Mouse (Mus musculus) limb, embryonic 15.5 days (tissue): ENCODE data around the gene Cic. TPM values are rescaled to one million over a fixed set of nuclear protein-coding genes. Genes with fewer than 3 reads are reported as not detected.

ENCODE experiments used
- ATAC-seq: fragments of 200-750 bp; cut with Nextera tagmentation; 2 replicates; pipeline ENCODE4 v1.8.0; 2017; ENCODE audit warnings: low read depth, moderate TSS enrichment; ENCODE audit not compliant: insufficient number of reproducible peaks, low FRiP score, low TSS enrichment
- H3K27ac ChIP-seq: fragments of 300-500 bp; sonication (generic); 2 replicates; pipeline ENCODE4 v1.5.1; 2015; ENCODE audit warnings: moderate library complexity, mild to moderate bottlenecking, inconsistent platforms
- H3K27me3 ChIP-seq: fragments of 300-500 bp; sonication (generic); 2 replicates; pipeline ENCODE4 v1.6.1; 2015; ENCODE audit warnings: inconsistent platforms
- H3K36me3 ChIP-seq: fragments of 300-500 bp; sonication (generic); 2 replicates; pipeline ENCODE4 v1.6.1; 2015; ENCODE audit warnings: inconsistent platforms
- H3K4me1 ChIP-seq: fragments of 300-500 bp; sonication (generic); 2 replicates; pipeline ENCODE4 v1.6.1; 2015; ENCODE audit warnings: inconsistent platforms
- H3K4me2 ChIP-seq: fragments of 300-500 bp; sonication (generic); 2 replicates; pipeline ENCODE4 v1.6.1; 2015; ENCODE audit warnings: mild to moderate bottlenecking, inconsistent platforms
- H3K4me3 ChIP-seq: fragments of 300-500 bp; sonication (generic); 2 replicates; pipeline ENCODE4 v1.5.1; 2015; ENCODE audit warnings: mild to moderate bottlenecking, inconsistent platforms
- H3K9ac ChIP-seq: fragments of 300-500 bp; sonication (generic); 2 replicates; pipeline ENCODE4 v1.6.1; 2015; ENCODE audit warnings: inconsistent platforms
- H3K9me3 ChIP-seq: fragments of 300-500 bp; sonication (generic); 2 replicates; pipeline ENCODE4 v1.6.1; 2016; ENCODE audit warnings: inconsistent platforms
- WGBS: fragments of 180-500 bp; shearing (Covaris S2); methylation state at CpG from one replicate; pipeline ENCODE4 v1.1.7; 2015; 5-methylcytosine and 5-hydroxymethylcytosine counted together
- polyA plus RNA-seq: library from polyadenylated mRNA; unstranded; fragments of >200 nt; fragmentation: Nextera tagmentation; extraction: Ambion mirVana; gene quantifications from 2 replicates; pipeline ENCODE4 v1.2.1, GENCODE M21; 2015

The Cic gene
- polyA plus RNA-seq, 1 experiment from 2014 or later: 40.3 TPM

DNA sequence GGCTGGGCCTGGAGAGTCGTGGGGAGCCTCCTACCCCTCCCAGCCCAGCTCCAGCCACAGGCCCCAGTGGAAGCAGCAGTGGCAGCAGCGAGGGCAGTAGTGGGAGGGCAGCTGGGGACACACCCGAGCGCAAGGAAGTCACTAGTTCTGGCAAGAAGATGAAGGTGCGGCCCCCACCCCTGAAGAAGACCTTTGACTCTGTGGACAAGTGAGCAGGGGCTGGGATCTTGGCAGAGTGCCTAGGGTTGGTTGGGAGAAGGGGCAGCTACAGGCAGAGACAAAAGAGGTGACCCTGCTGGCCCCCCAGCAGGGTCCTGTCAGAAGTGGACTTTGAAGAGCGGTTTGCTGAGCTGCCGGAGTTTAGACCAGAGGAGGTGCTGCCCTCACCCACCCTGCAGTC is 24.6 kb downstream of the Cic start:
- 72% methylated on average over 7 of the region's 7 CpGs for WGBS
- H3K9ac ChIP-seq: no peak overlapping the region
- no peak overlapping the region for H3K27ac ChIP-seq

DNA sequence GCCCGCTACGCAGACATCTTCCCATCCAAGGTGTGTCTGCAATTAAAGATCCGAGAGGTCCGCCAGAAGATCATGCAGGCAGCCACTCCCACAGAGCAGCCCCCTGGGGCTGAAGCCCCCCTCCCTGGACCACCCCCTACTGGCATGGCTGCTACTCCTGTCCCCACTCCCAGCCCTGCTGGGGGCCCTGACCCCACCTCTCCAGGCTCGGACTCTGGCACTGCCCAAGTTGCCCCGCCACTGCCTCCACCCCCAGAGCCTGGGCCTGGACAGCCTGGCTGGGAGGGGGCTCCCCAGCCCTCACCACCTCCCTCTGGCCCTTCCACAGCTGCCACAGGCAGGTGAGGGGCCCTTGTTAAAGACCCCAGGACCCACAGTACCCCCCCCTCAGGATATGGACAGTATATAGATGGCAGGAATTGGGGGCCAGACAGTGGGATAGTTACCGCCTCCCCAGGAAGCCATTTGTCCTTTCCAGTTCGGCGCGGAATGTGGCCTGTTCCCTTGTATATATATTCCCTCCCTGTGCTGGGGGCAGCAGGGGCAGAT is 25.8 kb downstream of the Cic start:
- ATAC-seq: no peak
- Histone ChIP-seq H3K4me1 (peaks cover 48% of the 10 kb centered on the region), H3K36me3 (peaks cover 77% of the 10 kb centered on the region), H3K4me3 (no peak overlapping the region), H3K9ac (no peak overlapping the region), H3K4me2 (no peak overlapping the region), H3K27ac (peak overlapping the region; percentile 38; the same call in 1 of the 2 replicates), H3K9me3 (no peaks in the 10 kb centered on the region), H3K27me3 (no peaks in the 10 kb centered on the region)
- 68% methylated on average over 10 of the region's 10 CpGs for WGBS

More for the DNA sequence above, 24.6 kb downstream of the Cic start:
- no peak for ATAC-seq
- Histone ChIP-seq H3K36me3 (peaks cover 88% of the 10 kb centered on the region), H3K27me3 (no peaks in the 10 kb centered on the region), H3K4me2 (no peak overlapping the region), H3K4me3 (no peak overlapping the region), H3K4me1 (peaks cover 43% of the 10 kb centered on the region), H3K9me3 (no peaks in the 10 kb centered on the region)

DNA sequence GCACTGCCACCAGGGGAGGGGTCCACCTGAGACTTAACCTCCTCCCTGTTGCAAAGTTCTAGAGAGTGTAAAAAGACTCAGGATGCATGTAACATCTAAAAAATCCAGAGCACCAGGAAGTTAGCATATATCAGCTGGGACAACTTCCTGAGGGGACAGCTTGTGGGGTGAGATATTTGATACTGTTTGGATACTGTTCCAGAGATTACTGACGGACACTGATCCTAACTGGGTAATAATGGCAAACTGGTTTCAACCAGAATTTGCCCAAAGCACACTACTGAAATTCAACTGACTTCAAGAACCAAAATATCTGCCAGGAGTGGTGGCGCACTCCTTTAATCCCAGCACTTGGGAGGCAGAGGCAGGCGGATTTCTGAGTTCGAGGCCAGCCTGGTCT is 27.0 kb downstream of the Cic start:
- Histone ChIP-seq H3K9me3 (no peaks in the 10 kb centered on the region), H3K9ac (no peak overlapping the region), H3K27ac (no peak overlapping the region), H3K4me3 (no peak overlapping the region), H3K27me3 (no peaks in the 10 kb centered on the region), H3K36me3 (peaks cover 64% of the 10 kb centered on the region), H3K4me2 (no peak overlapping the region), H3K4me1 (peaks cover 44% of the 10 kb centered on the region)
- ATAC-seq: no peak
- WGBS: 91% methylated on average over 4 of the region's 4 CpGs

DNA sequence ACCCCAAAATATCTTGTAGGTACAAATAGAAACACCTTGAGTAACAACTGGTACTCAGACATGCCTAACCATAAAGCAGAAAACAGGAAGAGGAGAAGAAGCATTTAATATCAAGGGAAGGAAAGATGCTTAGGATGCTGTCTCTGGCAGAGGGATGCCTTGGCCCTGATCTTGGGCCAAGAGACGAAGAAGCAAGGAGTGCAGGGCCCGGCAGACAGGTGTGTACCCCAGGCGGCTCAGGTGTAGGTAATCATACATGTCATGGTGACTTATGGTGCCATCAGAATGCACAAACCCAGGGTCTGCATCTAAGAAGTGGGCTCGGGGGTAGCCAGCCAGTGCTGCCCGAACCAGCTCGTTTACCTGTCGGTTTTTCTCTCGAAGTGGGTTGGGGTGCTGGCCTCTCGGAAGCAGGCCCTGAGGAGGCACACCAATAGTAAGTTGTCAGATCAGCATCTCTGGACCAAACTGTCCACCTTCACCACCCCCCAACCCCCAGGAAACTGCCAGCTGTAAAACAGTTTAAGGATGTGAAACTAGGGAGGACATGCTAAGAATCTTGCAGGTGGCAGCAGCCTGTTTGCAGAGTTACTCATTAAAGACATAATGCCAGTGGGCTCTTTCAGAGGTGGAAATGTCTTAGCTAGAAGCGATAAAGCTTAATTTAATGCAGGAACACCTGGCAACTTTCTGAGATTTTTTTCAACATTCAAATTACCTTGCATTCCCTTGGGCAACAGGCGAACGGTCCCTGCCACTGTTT is 27.6 kb downstream of the Cic start:
- no peak for ATAC-seq
- Histone ChIP-seq H3K9me3 (no peaks in the 10 kb centered on the region), H3K4me1 (peaks cover 44% of the 10 kb centered on the region), H3K27ac (peak overlapping the region; percentile 19; the same call in 1 of the 2 replicates), H3K4me3 (no peak overlapping the region), H3K27me3 (no peaks in the 10 kb centered on the region), H3K9ac (no peak overlapping the region; the same call in 1 of the 2 replicates), H3K4me2 (no peak overlapping the region), H3K36me3 (peaks cover 58% of the 10 kb centered on the region)
- WGBS: 80% methylated on average over 12 of the region's 12 CpGs

DNA sequence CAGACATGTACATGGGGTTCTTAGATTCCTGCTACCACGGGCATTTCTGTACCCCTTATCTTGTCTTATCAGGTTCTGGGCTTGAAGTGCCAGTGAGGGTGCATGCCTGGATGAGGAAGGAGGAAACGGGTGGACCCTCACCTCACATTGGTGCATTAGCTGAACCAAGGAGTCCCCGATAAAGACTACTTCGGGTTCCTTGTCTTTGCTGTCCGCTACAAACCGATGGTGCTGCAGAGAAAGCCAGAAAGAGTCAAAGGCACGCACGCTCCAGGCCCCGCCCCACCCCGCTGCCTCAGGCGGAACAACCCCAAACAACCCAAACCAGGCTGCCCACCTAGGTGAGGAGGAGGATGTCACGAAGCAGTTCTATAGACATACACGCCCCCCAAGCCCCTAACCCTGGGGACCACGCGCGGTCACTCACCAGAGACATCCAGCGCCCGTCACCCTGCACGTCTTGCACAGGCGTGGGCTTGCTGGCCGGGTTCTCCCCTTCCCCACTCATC is 29.5 kb downstream of the Cic start:
- peaks cover 30% of the 10 kb centered on the region for H3K4me1 ChIP-seq
- peak; percentile 46 for ATAC-seq
- WGBS: 1% methylated on average over 21 of the region's 21 CpGs

DNA sequence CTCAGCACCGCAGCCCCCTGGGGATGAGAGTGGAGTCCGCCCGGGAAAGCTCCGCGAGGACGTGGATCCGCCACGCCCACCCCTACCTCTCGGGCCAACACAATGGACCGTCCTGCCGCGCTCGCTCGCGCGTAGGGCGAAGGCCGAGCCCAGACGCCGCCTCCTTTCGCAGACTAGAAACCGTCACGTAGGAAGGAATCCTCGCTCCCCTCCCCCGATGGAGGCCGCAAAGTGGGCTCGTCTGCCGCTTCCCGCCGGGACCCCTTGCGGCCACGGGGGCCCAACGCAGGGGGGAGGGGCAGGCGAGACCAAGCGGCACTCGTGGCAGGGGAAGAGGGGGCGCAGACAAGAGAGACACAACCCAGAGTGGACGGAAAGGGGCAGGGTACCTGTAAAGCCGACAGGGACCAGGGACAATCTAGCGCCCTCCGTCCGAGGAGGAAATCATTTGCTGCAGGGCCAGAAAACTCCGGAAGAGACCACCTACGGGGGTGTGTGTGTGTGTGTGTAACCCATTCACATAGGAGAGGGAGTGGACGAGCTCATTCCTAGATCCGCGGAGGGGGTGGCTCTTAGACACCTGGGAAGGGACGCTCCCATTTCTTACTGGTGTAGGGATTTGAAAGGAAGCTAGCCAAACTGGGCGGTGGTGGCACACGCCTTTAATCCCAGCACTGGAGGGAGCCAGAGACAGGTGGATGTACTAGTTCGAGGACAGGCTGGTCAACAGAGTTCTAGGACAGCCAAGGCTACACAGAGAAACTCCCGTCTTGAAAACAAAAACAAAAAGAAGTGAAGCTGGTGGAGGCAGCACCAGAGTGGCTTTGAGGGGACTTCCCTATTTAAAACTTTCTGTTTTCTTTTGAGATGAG is 30.2 kb downstream of the Cic start, which contains the start of gene Pafah1b3:
Pafah1b3 (minus strand) TSS at position 533 of the 872 bp plus-strand sequence.
- Histone ChIP-seq H3K27ac (peak within 1 kb of the TSS; percentile 94), H3K4me1 (peaks cover 27% of the 10 kb centered on the region), H3K9me3 (no peaks in the 10 kb centered on the region), H3K27me3 (no peaks in the 10 kb centered on the region), H3K36me3 (peaks cover 32% of the 10 kb centered on the region), H3K9ac (peak within 1 kb of the TSS; percentile 83), H3K4me2 (peak within 1 kb of the TSS; percentile 76), H3K4me3 (peak within 1 kb of the TSS; percentile 70)
- peak; percentile 81 for ATAC-seq
- under 1% methylated on average over 51 of the region's 52 CpGs for WGBS

More for the DNA sequence above, 29.5 kb downstream of the Cic start:
- H3K27ac ChIP-seq: peak overlapping the region; percentile 94
- peak overlapping the region; percentile 70 for H3K4me3 ChIP-seq
- no peaks in the 10 kb centered on the region for H3K9me3 ChIP-seq
- H3K9ac ChIP-seq: peak overlapping the region; percentile 83
- peaks cover 39% of the 10 kb centered on the region for H3K36me3 ChIP-seq
- H3K27me3 ChIP-seq: no peaks in the 10 kb centered on the region
- peak overlapping the region; percentile 76 for H3K4me2 ChIP-seq

DNA sequence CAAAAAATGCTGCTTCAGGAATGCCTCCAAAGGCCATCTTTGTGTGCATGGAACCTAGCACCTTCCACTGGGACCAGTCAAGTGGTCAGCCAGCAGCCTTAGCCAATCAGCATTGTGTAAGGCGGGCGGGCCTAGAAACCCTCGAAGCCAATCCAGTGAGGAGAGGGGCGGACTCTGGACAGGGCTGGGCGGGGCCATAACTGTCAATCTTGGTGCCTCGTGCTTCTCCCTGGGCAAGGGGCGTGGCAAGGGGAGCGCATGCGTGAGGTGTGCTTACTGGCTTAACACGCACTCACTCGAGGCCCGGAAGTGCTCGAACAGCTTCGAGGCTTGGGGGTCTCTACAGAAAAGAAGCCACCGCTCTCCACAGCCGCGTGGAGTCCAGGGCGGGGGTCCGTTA is 33.6 kb downstream of the Cic start, which contains the start of gene Prr19:
Prr19 (plus strand) TSS at position 349 of the 400 bp plus-strand sequence.
- H3K4me1 ChIP-seq: peaks cover 22% of the 10 kb centered on the region
- no peak within 1 kb of the TSS for H3K4me2 ChIP-seq
- no peaks in the 10 kb centered on the region for H3K36me3 ChIP-seq
- H3K27ac ChIP-seq: no peak within 1 kb of the TSS
- H3K27me3 ChIP-seq: peaks cover 8% of the 10 kb centered on the region; the same call in 1 of the 2 replicates
- no peaks in the 10 kb centered on the region for H3K9me3 ChIP-seq
- no peak within 1 kb of the TSS for H3K9ac ChIP-seq
- no peak within 1 kb of the TSS for H3K4me3 ChIP-seq
- ATAC-seq: 0 out of 2 replicates have a peak, but pooled peaks have one; percentile 50
- 59% methylated on average over 19 of the region's 19 CpGs for WGBS

DNA sequence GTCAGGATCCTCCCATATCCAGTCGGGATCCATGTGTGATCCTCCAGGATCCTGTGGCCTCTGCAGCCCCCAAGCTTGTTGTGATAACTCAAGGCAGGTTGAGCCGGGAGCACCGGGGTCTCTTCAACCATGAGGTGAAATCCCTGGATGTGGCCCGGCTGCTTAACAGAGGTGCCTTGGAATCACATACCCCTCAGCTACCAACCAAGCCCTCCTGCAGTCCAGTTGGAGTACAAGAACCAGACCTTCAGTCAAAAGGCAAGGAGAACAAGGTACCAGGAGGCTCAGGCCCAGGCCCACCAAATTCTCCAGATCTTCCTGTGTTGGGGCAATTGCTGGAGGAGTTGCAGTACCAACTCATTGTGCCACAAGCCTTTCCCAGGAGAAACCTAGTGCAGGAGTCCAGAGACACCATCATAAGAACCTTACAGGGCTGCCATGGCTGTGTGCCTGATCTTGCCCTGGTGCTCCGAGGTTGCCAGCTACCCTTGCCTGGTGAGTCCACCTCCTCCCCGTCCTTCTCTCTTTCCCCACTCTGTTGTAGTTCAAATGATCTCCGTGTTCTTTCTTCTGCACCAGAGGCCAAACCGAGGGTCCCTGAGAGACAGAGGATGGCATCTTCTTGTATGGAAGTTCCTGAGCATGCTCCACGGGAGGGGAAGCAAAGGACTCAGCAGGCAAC is 35.6 kb downstream of the Cic start:
- ATAC-seq: no peak
- no peaks in the 10 kb centered on the region for H3K9me3 ChIP-seq
- 60% methylated on average over 9 of the region's 9 CpGs for WGBS
- no peak overlapping the region for H3K9ac ChIP-seq
- H3K27me3 ChIP-seq: peaks cover 24% of the 10 kb centered on the region
- no peak overlapping the region for H3K4me3 ChIP-seq
- H3K4me2 ChIP-seq: no peak overlapping the region
- no peaks in the 10 kb centered on the region for H3K36me3 ChIP-seq
- peaks cover 9% of the 10 kb centered on the region for H3K4me1 ChIP-seq
- no peak overlapping the region for H3K27ac ChIP-seq

DNA sequence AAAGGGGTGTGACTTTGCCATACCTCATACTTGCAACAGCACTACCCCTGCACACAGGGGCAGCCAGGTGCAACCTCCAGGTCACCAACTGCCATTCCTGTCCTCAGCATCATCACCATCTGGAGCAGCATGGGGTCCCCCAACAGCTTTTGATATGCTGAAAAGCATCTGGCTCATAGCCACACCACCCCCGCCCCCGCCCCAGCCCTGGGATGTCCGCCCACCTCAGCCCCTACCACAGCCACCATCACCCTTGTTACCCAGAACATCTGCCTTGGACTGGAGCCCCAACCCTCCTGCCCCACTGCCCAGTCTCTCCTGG is 36.1 kb downstream of the Cic start:
- peaks cover 29% of the 10 kb centered on the region for H3K27me3 ChIP-seq

DNA sequence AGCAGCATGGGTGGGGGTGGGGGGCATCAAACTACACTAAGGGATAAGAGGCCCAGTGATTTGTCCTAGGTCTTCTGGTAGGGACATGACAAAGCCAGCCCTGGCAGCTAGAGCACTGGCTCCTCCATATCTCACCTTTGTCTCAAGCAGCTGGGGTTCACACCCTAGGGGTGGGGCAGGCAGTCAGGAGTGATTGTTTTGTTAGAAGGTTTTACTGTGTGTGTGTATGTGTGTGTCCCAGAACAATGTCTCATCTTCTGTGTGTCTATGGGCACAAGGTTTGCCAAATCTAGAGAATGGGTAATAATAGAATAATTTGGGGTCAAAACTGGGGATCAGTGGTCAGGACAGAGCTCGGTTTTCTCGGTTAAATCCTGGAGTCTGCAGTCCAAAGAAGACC is 38.0 kb downstream of the Cic start:
- no peak overlapping the region for H3K27ac ChIP-seq
- H3K4me1 ChIP-seq: peaks cover 8% of the 10 kb centered on the region
- H3K36me3 ChIP-seq: no peaks in the 10 kb centered on the region
- WGBS: 0% methylated on average over 2 of the region's 2 CpGs
- H3K9ac ChIP-seq: no peak overlapping the region
- peaks cover 42% of the 10 kb centered on the region for H3K27me3 ChIP-seq
- peak overlapping the region; percentile 92 for H3K4me2 ChIP-seq
- ATAC-seq: no peak
- H3K9me3 ChIP-seq: no peaks in the 10 kb centered on the region
- H3K4me3 ChIP-seq: peak overlapping the region; percentile 46

More for the DNA sequence above, 36.1 kb downstream of the Cic start:
- Histone ChIP-seq H3K9ac (no peak overlapping the region), H3K27ac (no peak overlapping the region), H3K9me3 (no peaks in the 10 kb centered on the region), H3K4me2 (no peak overlapping the region), H3K4me1 (peaks cover 8% of the 10 kb centered on the region), H3K36me3 (no peaks in the 10 kb centered on the region), H3K4me3 (no peak overlapping the region)
- no peak for ATAC-seq
- WGBS: 67% methylated on average over 3 of the region's 3 CpGs

DNA sequence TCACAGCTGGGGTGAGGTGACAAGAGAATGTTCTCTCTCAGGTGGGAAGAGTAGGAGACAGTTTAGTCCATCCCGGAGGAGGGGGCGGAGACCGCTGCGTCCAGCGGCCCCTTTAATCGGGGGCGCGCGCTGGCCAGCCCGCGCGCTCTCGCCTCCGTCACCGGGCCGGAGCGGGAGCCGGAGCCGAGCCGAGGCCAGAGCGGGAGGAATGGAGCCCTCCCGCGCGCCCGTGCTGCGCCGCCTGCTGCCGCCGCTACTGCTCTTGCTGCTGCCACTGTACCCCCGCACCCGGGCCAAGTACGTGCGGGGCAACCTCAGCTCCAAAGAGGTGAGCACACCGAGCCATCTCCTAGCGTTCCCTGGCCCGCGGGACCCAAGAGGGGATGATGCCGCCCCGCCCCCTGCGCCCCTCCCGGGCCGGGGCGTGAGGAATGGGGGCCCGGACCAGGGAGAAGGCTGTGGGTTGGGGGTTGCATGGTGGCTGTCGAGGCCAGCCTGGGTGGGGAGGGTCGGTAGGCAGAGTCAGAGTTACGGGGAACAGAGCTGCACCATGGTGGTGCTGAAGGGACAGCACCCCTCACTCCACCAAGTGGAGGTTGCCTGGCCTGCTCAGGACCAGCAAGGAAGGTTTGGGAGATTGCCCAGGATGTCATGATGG is 38.6 kb downstream of the Cic start, which contains the start of gene Tmem145:
Tmem145 (plus strand) TSS at position 151 of the 658 bp plus-strand sequence.
- H3K4me3 ChIP-seq: peak within 1 kb of the TSS; percentile 46
- no peak within 1 kb of the TSS for H3K27ac ChIP-seq
- H3K4me2 ChIP-seq: peak within 1 kb of the TSS; percentile 92
- no peaks in the 10 kb centered on the region for H3K36me3 ChIP-seq
- under 1% methylated on average over 47 of the region's 47 CpGs for WGBS
- no peaks in the 10 kb centered on the region for H3K9me3 ChIP-seq
- peaks cover 44% of the 10 kb centered on the region for H3K27me3 ChIP-seq
- no peak within 1 kb of the TSS for H3K9ac ChIP-seq
- peak; percentile 60 for ATAC-seq
- H3K4me1 ChIP-seq: peaks cover 8% of the 10 kb centered on the region
